12 mouse cellular contexts compared by ENCODE assay signal in the genomic region with DNA sequence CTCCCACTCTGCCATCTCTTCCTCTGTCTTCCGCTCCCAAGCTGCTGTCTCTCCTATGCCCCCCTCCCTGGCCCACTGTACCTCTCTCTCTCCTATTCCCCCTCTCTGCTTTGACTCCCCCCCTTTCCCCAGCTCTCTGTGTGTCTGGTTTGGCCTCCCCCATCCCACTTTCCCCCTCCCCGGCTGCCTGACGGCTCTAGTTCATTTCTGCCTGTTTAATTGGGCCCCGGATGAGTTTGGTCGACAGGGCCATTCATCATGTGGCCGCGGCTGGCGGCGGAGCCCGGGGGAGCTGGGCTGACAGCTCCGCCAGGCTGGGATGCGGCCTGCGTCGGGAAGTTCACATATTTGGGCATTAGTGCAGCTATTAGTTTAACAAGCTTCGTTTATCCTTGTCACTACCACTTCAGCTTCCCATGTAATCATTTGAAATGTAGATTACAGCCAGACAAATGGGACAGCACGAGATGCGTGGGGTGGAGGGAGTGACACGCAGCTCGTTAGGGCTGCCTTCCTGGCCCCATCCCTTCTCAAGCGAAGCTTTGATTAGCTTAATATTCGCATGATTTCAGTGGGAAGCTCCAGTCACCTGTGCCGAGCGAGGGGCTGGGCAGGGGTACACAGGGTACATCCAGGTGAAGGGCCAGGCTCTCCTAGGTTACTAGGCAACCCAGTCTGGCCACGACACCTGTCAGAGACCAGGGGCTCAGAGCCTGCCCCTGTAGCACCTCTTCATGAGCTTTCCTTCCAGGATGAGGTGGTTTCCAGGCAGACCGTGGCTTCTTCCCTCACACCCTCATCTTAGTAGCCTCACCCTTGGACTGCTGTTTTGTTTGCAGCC.
DNase-seq lines count a peak whose midpoint lies in the region; ATAC-seq and TF ChIP-seq lines count a peak whose summit lies in the region.
"Had no signal": no experiment of that assay in that cellular context is flagged by ENCODE, and none has a peak within 500 bp of the region (broad histone marks: within the 10 kb centered on the region; RNA-seq: fewer than 3 reads in every experiment).

No protein-coding gene starts in this region.

- H3K27ac ChIP-seq in hindbrain, embryonic 14.5 days: peak overlapping the region; percentile 72
- H3K27ac ChIP-seq in neural tube, embryonic 12.5 days: no peak overlapping the region
- H3K27ac ChIP-seq in cerebellum, adult 2 months (ENCODE audit: insufficient read depth, low read length): no peak overlapping the region
- H3K27ac ChIP-seq: liver, embryonic 14.5 days had no signal

- ATAC-seq in hindbrain, embryonic 14.5 days (ENCODE audit: low FRiP score): peak; percentile 79
- peak; percentile 76 for ATAC-seq in neural tube, embryonic 12.5 days (ENCODE audit: low FRiP score, low read depth)
- ATAC-seq in erythroblast, adult 5-6 weeks (replicated peaks; ENCODE audit: low FRiP score, poor library complexity, severe bottlenecking): no peak

- WGBS in hindbrain, embryonic 14.5 days: 19% methylated on average over 25 of the region's 25 CpGs
- 15% methylated on average over 25 of the region's 25 CpGs for whole genome bisulfite sequencing in neural tube, embryonic 12.5 days
- 38% methylated on average over 25 of the region's 25 CpGs for WGBS in cerebellum, adult 2 months

- no peaks in the 10 kb centered on the region; the same call in 1 of the 2 replicates for H3K27me3 ChIP-seq in hindbrain, embryonic 14.5 days (ENCODE audit: control insufficient read depth, insufficient read depth, low read length)
- peaks cover 6% of the 10 kb centered on the region; the same call in 1 of the 2 replicates for H3K27me3 ChIP-seq in neural tube, embryonic 12.5 days (replicated peaks)
- H3K27me3 ChIP-seq in cerebellum, adult 2 months (ENCODE audit: control insufficient read depth, insufficient read depth, low read length): no peaks in the 10 kb centered on the region; the same call in 1 of the 2 replicates

- TF ChIP-seq CTCF in cerebellum, adult 2 months (IDR thresholded peaks at IDR 0.05; ENCODE audit: borderline replicate concordance, insufficient read depth, low read depth, low read length): no peak

- H3K9me3 ChIP-seq in hindbrain, embryonic 14.5 days (ENCODE audit: control insufficient read depth, low read length): no peaks in the 10 kb centered on the region
- no peaks in the 10 kb centered on the region for H3K9me3 ChIP-seq in neural tube, embryonic 12.5 days

- H3K4me1 ChIP-seq in hindbrain, embryonic 14.5 days (replicated peaks; ENCODE audit: control insufficient read depth, insufficient read depth, low read length): peaks cover 22% of the 10 kb centered on the region
- peaks cover 25% of the 10 kb centered on the region for H3K4me1 ChIP-seq in neural tube, embryonic 12.5 days
- no peaks in the 10 kb centered on the region for H3K4me1 ChIP-seq in cerebellum, adult 2 months (ENCODE audit: control insufficient read depth, insufficient read depth, low read length)

- no peak overlapping the region for H3K9ac ChIP-seq in hindbrain, embryonic 14.5 days
- H3K9ac ChIP-seq in neural tube, embryonic 12.5 days: 0 out of 2 replicates have a peak overlapping the region, but pooled peaks have one; percentile 26
- H3K9ac ChIP-seq: liver, embryonic 14.5 days had no signal

- H3K36me3 ChIP-seq in hindbrain, embryonic 14.5 days (replicated peaks; ENCODE audit: control insufficient read depth, insufficient read depth): no peaks in the 10 kb centered on the region
- no peaks in the 10 kb centered on the region for H3K36me3 ChIP-seq in neural tube, embryonic 12.5 days

- H3K4me3 ChIP-seq in hindbrain, embryonic 14.5 days (replicated peaks; ENCODE audit: low read length): no peak overlapping the region
- H3K4me3 ChIP-seq in neural tube, embryonic 12.5 days: no peak overlapping the region
- no peak overlapping the region for H3K4me3 ChIP-seq in cerebellum, adult 2 months (replicated peaks; ENCODE audit: insufficient read depth, low read depth, low read length)

- peak; percentile 48 for DNase-seq in kidney, postnatal 10 days
- DNase-seq in kidney, postnatal 25 days: no peak
- peak; percentile 74 for DNase-seq in embryo, embryonic 11 days
- DNase-seq in hindbrain, embryonic 14.5 days (ENCODE audit: low spot score): peak; percentile 72
- DNase-seq in frontal cortex, postnatal 36 days (ENCODE audit: low spot score in 2 of 2): no peak
- DNase-seq in cerebellum, adult 2 months: no peak
- DNase-seq: cerebellum, adult 11-12 months; heart, postnatal 10 days; layer of hippocampus, adult 9-11 months had no signal

- H3K4me2 ChIP-seq in hindbrain, embryonic 14.5 days (replicated peaks): peak overlapping the region; percentile 39
- peak overlapping the region; percentile 47 for H3K4me2 ChIP-seq in neural tube, embryonic 12.5 days (replicated peaks)

- no peak for TF ChIP-seq POLR2A in cerebellum, adult 2 months (IDR thresholded peaks at IDR 0.05; ENCODE audit: borderline replicate concordance, insufficient read depth, low read length)

Comparison
In these comparisons a context has a peak if more than half of its experiments do, and no peak if none do; other contexts are left out.
1. DNase-seq: peak in kidney, postnatal 10 days (single experiment), embryo, embryonic 11 days (single experiment) and hindbrain, embryonic 14.5 days (single experiment); none in kidney, postnatal 25 days (0 of 2), frontal cortex, postnatal 36 days (0 of 2) and cerebellum, adult 2 months (0 of 2).